Mouse (Mus musculus) liver, adult 2 months (tissue): Measurements from ENCODE around the gene Mbnl2. TPM values are rescaled to one million over a fixed set of nuclear protein-coding genes. Genes with fewer than 3 reads are reported as not detected.

Experiments
- DNase-seq: peaks from one replicate; pipeline ENCODE4 v3.0.0-alpha.2; 2011; ENCODE audit warnings: low read depth, low spot score; ENCODE audit errors: extremely low read depth
- H3K27ac ChIP-seq: fragments of 200-500 bp; replicated peaks from 2 replicates; pipeline ENCODE4 v1.5.1; 2012; ENCODE audit warnings: low read depth, mild to moderate bottlenecking, control low read depth, inconsistent platforms, low read length; ENCODE audit not compliant: insufficient read depth
- H3K27me3 ChIP-seq: fragments of 200-500 bp; 2 replicates; pipeline ENCODE4 v1.6.1; 2012; ENCODE audit warnings: mild to moderate bottlenecking, moderate library complexity, low read length, inconsistent platforms; ENCODE audit not compliant: control insufficient read depth, insufficient read depth
- H3K36me3 ChIP-seq: fragments of 200-500 bp; 2 replicates; pipeline ENCODE4 v1.6.1; 2012; ENCODE audit warnings: low read length, inconsistent platforms; ENCODE audit not compliant: control insufficient read depth, insufficient read depth
- H3K4me1 ChIP-seq: fragments of 200-500 bp; 2 replicates; pipeline ENCODE4 v1.6.1; 2011; ENCODE audit warnings: low read length; ENCODE audit not compliant: control insufficient read depth, insufficient read depth
- H3K4me3 ChIP-seq: fragments of 200-500 bp; 2 replicates; pipeline ENCODE4 v1.5.1; 2011; ENCODE audit warnings: low read depth, mild to moderate bottlenecking, control low read depth, low read length, moderate library complexity; ENCODE audit not compliant: insufficient read depth
- H3K79me2 ChIP-seq: fragments of 200-500 bp; 2 replicates; pipeline ENCODE4 v1.6.1; 2012; ENCODE audit warnings: inconsistent platforms, mild to moderate bottlenecking, low read length, moderate library complexity; ENCODE audit not compliant: control insufficient read depth, insufficient read depth
- H3K9ac ChIP-seq: fragments of 200-500 bp; 2 replicates; pipeline ENCODE4 v1.6.1; 2012; ENCODE audit warnings: low read depth, mild to moderate bottlenecking, control low read depth, inconsistent platforms, low read length
- CTCF ChIP-seq: fragments of 200-500 bp; IDR thresholded peaks from 2 replicates; pipeline ENCODE4 v1.5.1; 2011; ENCODE audit warnings: low read depth, low read length, control low read depth
- POLR2A ChIP-seq: fragments of 200-500 bp; IDR thresholded peaks from 2 replicates; pipeline ENCODE4 v1.6.1; 2011; ENCODE audit warnings: low read length, control low read depth; ENCODE audit not compliant: insufficient read depth; ENCODE audit errors: extremely low read depth
- WGBS: fragments of 180-500 bp; shearing (Covaris S2); methylation state at CpG from one replicate; pipeline ENCODE4 v1.1.7; 2018; 5-methylcytosine and 5-hydroxymethylcytosine counted together
- polyA plus RNA-seq: library from polyadenylated mRNA; depleted of rRNA; stranded (reverse); fragments of >200 nt; gene quantifications from 2 replicates; pipeline ENCODE4 v1.2.3, GENCODE M21; 2012
- total RNA-seq: library from RNA; depleted of rRNA; stranded (reverse); fragments of >200 nt; gene quantifications from 2 replicates; pipeline ENCODE4 v1.2.3, GENCODE M21; 2014

The Mbnl2 gene
- total and polyA plus RNA-seq, 2 experiments, result 17.5 to 35.2 TPM

- no peak overlapping the region for H3K4me3 ChIP-seq
- H3K4me1 ChIP-seq, result peaks cover 19% of the 10 kb centered on the region
- WGBS, result 53% methylated on average over 3 of the region's 3 CpGs
- no peak for TF ChIP-seq POLR2A
- TF ChIP-seq CTCF, result no peak
- no peaks in the 10 kb centered on the region for H3K79me2 ChIP-seq
- H3K27ac ChIP-seq, result peak overlapping the region; percentile 67
- H3K27me3 ChIP-seq, result no peaks in the 10 kb centered on the region
- peaks cover 21% of the 10 kb centered on the region for H3K36me3 ChIP-seq
- peak; percentile 91 for DNase-seq
- H3K9ac ChIP-seq, result no peak overlapping the region
Measured at GRCm38 (mm10) chr14:120405597-120405996, 130.1 kb downstream of the Mbnl2 start.

DNA sequence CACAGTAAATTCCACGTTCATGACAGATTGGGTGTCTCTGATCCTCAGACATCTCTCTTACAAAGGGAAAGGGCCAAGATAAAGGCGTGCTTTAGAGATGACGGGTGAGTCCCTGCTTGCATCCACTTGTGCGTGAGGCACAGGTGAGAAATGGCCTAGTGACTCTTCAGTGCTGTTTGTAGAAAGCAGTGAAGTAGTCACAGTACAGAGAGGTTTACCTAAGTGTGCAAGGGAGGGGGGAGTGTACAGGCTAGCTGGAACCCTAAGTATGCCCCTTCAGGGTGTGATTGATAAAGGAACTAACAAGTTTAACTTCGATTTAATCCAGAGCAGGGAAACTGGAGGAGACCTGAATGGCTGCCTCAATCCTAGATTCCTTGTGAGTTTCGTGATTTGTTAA, 130.8 kb downstream of the Mbnl2 start:
- WGBS, result 82% methylated on average over 6 of the region's 6 CpGs
- Histone ChIP-seq H3K27me3 (no peaks in the 10 kb centered on the region), H3K27ac (peak overlapping the region; percentile 67), H3K4me3 (no peak overlapping the region), H3K36me3 (peaks cover 21% of the 10 kb centered on the region), H3K79me2 (no peaks in the 10 kb centered on the region), H3K4me1 (peaks cover 19% of the 10 kb centered on the region), H3K9ac (no peak overlapping the region)
- DNase-seq, result peak; percentile 25
- TF ChIP-seq CTCF, result no peak
- TF ChIP-seq POLR2A, result no peak

DNA sequence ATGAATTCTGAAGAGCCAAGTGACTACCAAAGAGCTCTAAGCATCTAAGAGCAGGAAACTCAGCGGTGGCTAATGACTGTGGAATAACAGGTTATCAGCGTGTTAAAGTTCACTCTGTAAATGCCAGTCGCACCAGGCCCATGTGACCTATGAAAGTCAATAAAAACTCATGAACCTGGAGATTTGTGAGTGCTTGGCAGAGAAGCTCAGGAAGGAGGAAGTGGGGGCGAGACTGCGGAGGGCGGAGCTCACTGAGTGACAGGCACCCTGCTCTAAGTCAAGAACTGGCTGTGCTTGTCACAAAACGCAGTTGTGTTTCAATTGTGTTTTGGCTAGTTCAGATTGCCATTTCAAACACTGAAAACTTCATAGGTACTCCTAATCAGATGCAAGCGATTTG, 131.4 kb downstream of the Mbnl2 start:
- H3K27ac ChIP-seq, result peak overlapping the region; percentile 78

DNA sequence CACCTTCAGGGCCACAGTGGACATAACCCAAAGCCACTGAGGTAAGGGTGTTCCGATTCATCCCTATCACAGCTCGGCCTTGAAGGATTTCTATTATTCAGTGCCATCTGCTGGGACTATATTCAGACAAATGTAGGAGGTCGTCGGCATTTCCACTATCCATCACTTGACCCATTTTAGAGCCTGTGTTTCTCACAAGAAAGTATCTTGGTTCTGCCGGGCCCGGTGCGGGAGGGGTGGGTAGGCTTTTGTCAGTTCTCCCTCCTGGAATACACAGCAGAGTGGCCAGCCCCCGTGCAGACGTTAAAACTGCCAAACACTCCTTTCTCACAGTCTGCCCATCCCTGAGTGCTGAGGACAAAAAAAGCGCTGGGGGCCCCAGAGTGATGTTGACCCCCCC, 134.4 kb downstream of the Mbnl2 start:
- H3K27ac ChIP-seq, result no peak overlapping the region
- TF ChIP-seq CTCF (no peak), POLR2A (no peak)
- H3K79me2 ChIP-seq, result no peaks in the 10 kb centered on the region
- no peak for DNase-seq
- no peaks in the 10 kb centered on the region for H3K27me3 ChIP-seq
- peaks cover 23% of the 10 kb centered on the region for H3K36me3 ChIP-seq
- peaks cover 15% of the 10 kb centered on the region for H3K4me1 ChIP-seq
- H3K9ac ChIP-seq, result no peak overlapping the region
- WGBS, result 97% methylated on average over 10 of the region's 10 CpGs
- no peak overlapping the region for H3K4me3 ChIP-seq

More for the DNA sequence above, 131.4 kb downstream of the Mbnl2 start:
- peaks cover 23% of the 10 kb centered on the region for H3K36me3 ChIP-seq
- H3K4me3 ChIP-seq, result no peak overlapping the region
- WGBS, result 13% methylated on average over 8 of the region's 8 CpGs
- peak; percentile 98 for DNase-seq
- H3K27me3 ChIP-seq, result no peaks in the 10 kb centered on the region
- peaks cover 19% of the 10 kb centered on the region for H3K4me1 ChIP-seq
- TF ChIP-seq POLR2A (no peak), CTCF (no peak)
- peak overlapping the region; percentile 55; the same call in 1 of the 2 replicates for H3K9ac ChIP-seq
- H3K79me2 ChIP-seq, result no peaks in the 10 kb centered on the region

- TF ChIP-seq POLR2A (no peak), CTCF (no peak)
Measured at GRCm38 (mm10) chr14:120416886-120417285, 141.4 kb downstream of the Mbnl2 start.

DNA sequence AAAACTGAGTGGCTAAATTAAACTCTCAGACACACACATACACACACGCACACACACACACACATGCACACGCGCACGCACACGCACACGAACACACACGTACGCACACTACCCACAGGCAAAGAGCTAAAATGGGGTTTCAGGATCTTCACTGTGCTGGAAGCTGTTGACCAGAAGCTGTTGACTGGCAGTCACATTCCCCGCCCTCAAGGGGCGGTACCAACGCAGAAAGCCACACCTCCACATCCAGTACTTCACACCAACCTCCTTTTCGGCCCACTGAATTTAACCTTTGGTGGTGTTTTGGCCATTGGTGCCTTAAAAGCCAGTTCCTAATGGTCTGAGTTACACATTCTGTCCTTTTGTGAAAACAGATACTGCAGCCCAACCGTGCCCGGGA, 143.5 kb downstream of the Mbnl2 start:
- no peak overlapping the region for H3K27ac ChIP-seq
- 88% methylated on average over 14 of the region's 14 CpGs for WGBS
- TF ChIP-seq CTCF (no peak), POLR2A (no peak)
- H3K4me1 ChIP-seq, result no peaks in the 10 kb centered on the region
- no peak overlapping the region for H3K9ac ChIP-seq
- no peak for DNase-seq
- no peak overlapping the region for H3K4me3 ChIP-seq
- peaks cover 27% of the 10 kb centered on the region for H3K36me3 ChIP-seq
- H3K79me2 ChIP-seq, result no peaks in the 10 kb centered on the region
- no peaks in the 10 kb centered on the region for H3K27me3 ChIP-seq

More at GRCm38 (mm10) chr14:120416886-120417285, 141.4 kb downstream of the Mbnl2 start:
- Histone ChIP-seq H3K27me3 (no peaks in the 10 kb centered on the region), H3K27ac (no peak overlapping the region), H3K4me3 (no peak overlapping the region), H3K36me3 (peaks cover 14% of the 10 kb centered on the region), H3K4me1 (no peaks in the 10 kb centered on the region), H3K79me2 (no peaks in the 10 kb centered on the region), H3K9ac (no peak overlapping the region)
- 83% methylated on average over 9 of the region's 9 CpGs for WGBS
- no peak for DNase-seq
